Mouse (Mus musculus): Measurements from ENCODE around the gene Pidd1. TPM values are rescaled to one million over a fixed set of nuclear protein-coding genes. Genes with fewer than 3 reads are reported as not detected.

The Pidd1 gene
- polyA plus RNA-seq (2015; fragmentation: Nextera tagmentation; extraction: Ambion mirVana), result 2.8 and 4.5 TPM in 2 replicates

DNA sequence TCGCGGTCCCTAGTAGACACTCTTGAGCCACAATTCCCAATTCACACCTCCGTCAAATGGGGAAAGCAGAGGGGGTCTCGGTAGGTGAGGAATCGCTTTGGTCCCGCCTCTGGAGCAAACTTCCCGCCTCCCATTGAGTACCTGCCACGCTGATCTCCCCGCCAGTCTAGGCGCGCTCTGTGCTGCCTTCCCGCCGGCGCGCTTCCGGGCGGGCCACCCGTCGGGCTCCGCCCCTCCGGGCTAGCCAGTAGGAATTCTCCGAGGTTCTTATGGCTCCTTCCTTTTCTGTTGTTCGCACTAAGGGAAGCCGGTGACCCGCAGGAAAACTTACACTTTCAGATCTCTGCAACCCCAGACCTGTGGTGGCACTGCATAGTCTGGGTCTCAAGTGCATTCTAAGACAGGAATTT lies at the start of gene Pidd1:
Pidd1 (minus strand) TSS at position 198 of the 410 bp plus-strand sequence.
- H3K9ac ChIP-seq (ENCODE audit: low read depth, low read length), result peak within 1 kb of the TSS; percentile 56

DNA sequence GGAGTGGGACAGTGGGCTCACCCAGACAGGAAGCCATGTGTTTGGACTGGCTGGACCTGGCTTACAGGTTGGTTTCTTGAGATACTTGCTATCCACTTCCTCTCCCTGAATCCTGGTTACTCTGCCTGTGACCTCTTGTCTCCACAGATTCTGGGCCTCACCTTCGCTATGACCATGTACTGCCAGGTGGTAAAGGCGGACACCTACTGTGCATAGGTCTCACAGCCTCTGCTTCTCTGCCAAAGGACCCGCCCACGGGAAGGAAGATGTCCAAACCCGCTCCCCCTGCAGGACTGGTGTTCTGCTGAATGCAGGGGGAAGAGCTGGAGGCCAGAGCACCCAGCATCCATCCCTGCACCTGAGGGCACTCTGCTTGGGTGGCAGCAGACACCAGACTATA lies 48.9 kb upstream of the Pidd1 start:
- Histone ChIP-seq H3K4me3 (ENCODE audit: low read length) (no peak overlapping the region), H3K27ac (ENCODE audit: low read depth, low read length) (no peak overlapping the region), H3K27me3 (replicated peaks; ENCODE audit: control insufficient read depth, insufficient read depth, low read length) (no peaks in the 10 kb centered on the region), H3K36me3 (ENCODE audit: control insufficient read depth, insufficient read depth, low read length) (peaks cover 5% of the 10 kb centered on the region; the same call in 1 of the 2 replicates), H3K9ac (ENCODE audit: low read depth, low read length) (no peak overlapping the region), H3K4me2 (ENCODE audit: low read length) (no peak overlapping the region), H3K4me1 (ENCODE audit: control insufficient read depth, insufficient read depth, low read depth, low read length) (no peaks in the 10 kb centered on the region), H3K9me3 (ENCODE audit: control insufficient read depth, low read length) (no peaks in the 10 kb centered on the region)
- ATAC-seq, result no peak
- 89% methylated on average over 5 of the region's 5 CpGs for WGBS

More for the DNA sequence above, at the start of gene Pidd1:
- Histone ChIP-seq H3K27ac (ENCODE audit: low read depth, low read length) (no peak within 1 kb of the TSS), H3K9me3 (ENCODE audit: control insufficient read depth, low read length) (no peaks in the 10 kb centered on the region), H3K4me3 (ENCODE audit: low read length) (peak within 1 kb of the TSS; percentile 37), H3K36me3 (ENCODE audit: control insufficient read depth, insufficient read depth, low read length) (no peaks in the 10 kb centered on the region), H3K4me2 (ENCODE audit: low read length) (peak within 1 kb of the TSS; percentile 71), H3K27me3 (replicated peaks; ENCODE audit: control insufficient read depth, insufficient read depth, low read length) (no peaks in the 10 kb centered on the region), H3K4me1 (ENCODE audit: control insufficient read depth, insufficient read depth, low read depth, low read length) (peaks cover 20% of the 10 kb centered on the region)
- ATAC-seq, result no peak
- WGBS, result under 1% methylated on average over 25 of the region's 25 CpGs

DNA sequence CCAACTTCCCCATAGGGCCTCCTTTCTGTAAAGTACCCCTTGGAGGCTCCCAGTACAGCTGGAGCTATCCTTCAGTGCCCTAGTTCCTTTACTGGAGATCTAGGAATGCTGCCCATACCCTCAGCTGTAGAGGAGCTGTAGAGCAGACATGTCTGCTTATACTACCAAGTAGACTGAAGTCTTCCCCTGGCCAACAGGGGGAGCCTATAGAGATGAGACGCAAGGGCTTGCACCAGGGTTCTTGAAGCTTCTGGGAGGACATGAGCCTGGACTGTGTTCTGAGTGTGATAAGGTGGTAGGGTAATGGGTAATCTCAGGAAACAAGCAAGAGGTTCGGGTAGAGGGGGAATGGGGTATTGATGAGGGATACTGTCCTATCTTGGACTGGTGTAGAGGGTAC lies 47.3 kb upstream of the Pidd1 start:
- no peak overlapping the region for H3K4me3 ChIP-seq (ENCODE audit: low read length)
- ATAC-seq, result no peak
- peaks cover 5% of the 10 kb centered on the region; the same call in 1 of the 2 replicates for H3K36me3 ChIP-seq (ENCODE audit: control insufficient read depth, insufficient read depth, low read length)
- H3K27me3 ChIP-seq (replicated peaks; ENCODE audit: control insufficient read depth, insufficient read depth, low read length), result no peaks in the 10 kb centered on the region
- H3K9ac ChIP-seq (ENCODE audit: low read depth, low read length), result no peak overlapping the region
- peaks cover 3% of the 10 kb centered on the region; the same call in 1 of the 2 replicates for H3K4me1 ChIP-seq (ENCODE audit: control insufficient read depth, insufficient read depth, low read depth, low read length)
- WGBS, result 88% methylated on average over 2 of the region's 2 CpGs
- no peak overlapping the region for H3K4me2 ChIP-seq (ENCODE audit: low read length)
- no peak overlapping the region for H3K27ac ChIP-seq (ENCODE audit: low read depth, low read length)
- no peaks in the 10 kb centered on the region for H3K9me3 ChIP-seq (ENCODE audit: control insufficient read depth, low read length)

DNA sequence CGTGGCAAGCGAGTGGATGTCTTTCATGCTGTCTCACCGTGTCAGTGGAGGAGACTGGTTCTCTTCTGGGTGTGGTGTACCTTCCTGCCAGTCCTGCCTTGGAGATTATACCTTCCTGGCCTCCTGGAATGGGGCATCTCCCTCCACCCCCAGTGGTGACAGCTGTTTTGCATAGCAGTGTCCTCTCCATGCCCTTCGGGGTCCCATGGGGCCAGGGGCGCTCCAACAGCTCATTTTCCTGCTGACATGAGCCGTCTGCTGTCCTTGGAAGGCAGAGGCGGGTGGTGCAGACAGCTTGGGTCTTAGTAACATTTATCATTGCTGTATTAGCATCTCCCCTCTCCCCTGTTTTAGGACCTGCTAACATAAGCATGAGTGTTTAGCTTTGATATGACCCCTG lies 43.3 kb upstream of the Pidd1 start:
- Histone ChIP-seq H3K36me3 (ENCODE audit: control insufficient read depth, insufficient read depth, low read length) (no peaks in the 10 kb centered on the region), H3K4me2 (ENCODE audit: low read length) (no peak overlapping the region), H3K27me3 (replicated peaks; ENCODE audit: control insufficient read depth, insufficient read depth, low read length) (no peaks in the 10 kb centered on the region), H3K9me3 (ENCODE audit: control insufficient read depth, low read length) (no peaks in the 10 kb centered on the region), H3K4me1 (ENCODE audit: control insufficient read depth, insufficient read depth, low read depth, low read length) (peaks cover 24% of the 10 kb centered on the region), H3K4me3 (ENCODE audit: low read length) (no peak overlapping the region), H3K27ac (ENCODE audit: low read depth, low read length) (no peak overlapping the region), H3K9ac (ENCODE audit: low read depth, low read length) (no peak overlapping the region)
- no peak for ATAC-seq
- 71% methylated on average over 7 of the region's 7 CpGs for WGBS

DNA sequence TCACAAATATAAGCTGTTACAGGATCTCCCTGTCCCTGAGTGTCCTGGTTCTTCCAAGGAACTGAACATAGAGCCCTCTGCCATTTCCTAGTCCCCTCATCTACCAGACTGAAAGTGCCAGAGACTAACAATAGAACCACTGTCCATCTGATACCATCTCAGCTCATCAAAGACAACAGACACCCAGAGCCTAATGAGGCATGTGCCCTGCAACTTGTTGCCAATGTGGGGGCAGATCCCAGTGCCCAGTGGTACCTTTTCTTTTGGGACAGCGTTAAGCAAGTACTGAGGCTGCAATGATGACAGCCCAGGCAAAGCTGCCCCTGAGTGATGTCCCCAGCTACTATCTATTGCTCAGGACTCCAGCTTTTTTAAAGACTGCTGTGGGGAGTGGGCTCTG lies 42.4 kb upstream of the Pidd1 start:
- Histone ChIP-seq H3K27ac (ENCODE audit: low read depth, low read length) (no peak overlapping the region), H3K4me3 (ENCODE audit: low read length) (no peak overlapping the region), H3K9ac (ENCODE audit: low read depth, low read length) (no peak overlapping the region), H3K27me3 (replicated peaks; ENCODE audit: control insufficient read depth, insufficient read depth, low read length) (no peaks in the 10 kb centered on the region), H3K9me3 (ENCODE audit: control insufficient read depth, low read length) (no peaks in the 10 kb centered on the region), H3K36me3 (ENCODE audit: control insufficient read depth, insufficient read depth, low read length) (no peaks in the 10 kb centered on the region), H3K4me2 (ENCODE audit: low read length) (no peak overlapping the region), H3K4me1 (ENCODE audit: control insufficient read depth, insufficient read depth, low read depth, low read length) (peaks cover 30% of the 10 kb centered on the region)
- WGBS, result 88% methylated on average over 1 of the region's 1 CpGs
- no peak for ATAC-seq

DNA sequence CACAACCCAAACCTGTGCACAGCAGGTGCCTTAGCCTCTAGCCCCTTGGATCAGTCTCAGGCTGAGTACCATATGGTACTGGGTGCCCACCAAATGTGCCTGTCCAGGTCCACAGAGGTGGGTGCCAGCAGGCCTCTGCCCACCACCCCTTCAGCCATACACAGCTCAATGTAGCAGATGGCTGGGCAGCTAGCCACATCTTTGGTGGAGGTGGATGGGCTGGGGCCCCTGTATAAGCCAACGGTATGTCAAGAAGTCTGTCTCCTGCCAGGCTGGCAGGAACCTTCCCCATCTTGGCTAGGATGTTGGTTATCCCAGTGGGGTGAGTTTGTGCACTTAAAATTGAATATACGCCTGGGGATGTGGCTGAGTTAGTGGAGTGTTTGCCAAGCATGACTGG lies 41.8 kb upstream of the Pidd1 start:
- Histone ChIP-seq H3K4me2 (ENCODE audit: low read length) (no peak overlapping the region), H3K4me1 (ENCODE audit: control insufficient read depth, insufficient read depth, low read depth, low read length) (peaks cover 36% of the 10 kb centered on the region), H3K27ac (ENCODE audit: low read depth, low read length) (no peak overlapping the region), H3K27me3 (replicated peaks; ENCODE audit: control insufficient read depth, insufficient read depth, low read length) (no peaks in the 10 kb centered on the region), H3K36me3 (ENCODE audit: control insufficient read depth, insufficient read depth, low read length) (no peaks in the 10 kb centered on the region), H3K9me3 (ENCODE audit: control insufficient read depth, low read length) (no peaks in the 10 kb centered on the region), H3K4me3 (ENCODE audit: low read length) (no peak overlapping the region), H3K9ac (ENCODE audit: low read depth, low read length) (no peak overlapping the region)
- WGBS, result 71% methylated on average over 2 of the region's 2 CpGs
- ATAC-seq, result peak; percentile 11; the same call in 1 of the 2 replicates

DNA sequence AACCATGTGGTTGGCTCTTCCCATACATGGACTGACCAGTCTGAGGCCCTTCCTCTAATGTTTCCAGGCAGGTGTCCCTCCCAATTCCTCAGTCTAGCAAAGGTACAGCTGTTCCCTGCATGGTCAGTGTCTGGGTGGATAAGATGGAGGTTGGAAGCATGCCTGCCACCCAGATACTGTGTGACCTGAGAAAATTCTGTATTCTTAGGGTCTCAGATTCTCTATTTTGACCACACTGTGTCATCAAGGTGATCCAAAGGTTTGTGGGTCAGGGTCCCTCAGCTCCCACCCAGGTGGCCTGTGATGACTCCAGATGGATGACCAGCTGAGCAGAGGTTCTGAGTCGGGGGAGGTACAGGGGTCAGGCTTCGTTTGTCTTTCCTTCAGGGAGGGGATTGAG lies 41.4 kb upstream of the Pidd1 start:
- Histone ChIP-seq H3K9me3 (ENCODE audit: control insufficient read depth, low read length) (no peaks in the 10 kb centered on the region), H3K4me1 (ENCODE audit: control insufficient read depth, insufficient read depth, low read depth, low read length) (peaks cover 36% of the 10 kb centered on the region), H3K9ac (ENCODE audit: low read depth, low read length) (no peak overlapping the region), H3K27ac (ENCODE audit: low read depth, low read length) (no peak overlapping the region), H3K36me3 (ENCODE audit: control insufficient read depth, insufficient read depth, low read length) (no peaks in the 10 kb centered on the region), H3K4me3 (ENCODE audit: low read length) (no peak overlapping the region), H3K27me3 (replicated peaks; ENCODE audit: control insufficient read depth, insufficient read depth, low read length) (no peaks in the 10 kb centered on the region), H3K4me2 (ENCODE audit: low read length) (no peak overlapping the region)
- ATAC-seq, result no peak
- 80% methylated on average over 2 of the region's 2 CpGs for WGBS

DNA sequence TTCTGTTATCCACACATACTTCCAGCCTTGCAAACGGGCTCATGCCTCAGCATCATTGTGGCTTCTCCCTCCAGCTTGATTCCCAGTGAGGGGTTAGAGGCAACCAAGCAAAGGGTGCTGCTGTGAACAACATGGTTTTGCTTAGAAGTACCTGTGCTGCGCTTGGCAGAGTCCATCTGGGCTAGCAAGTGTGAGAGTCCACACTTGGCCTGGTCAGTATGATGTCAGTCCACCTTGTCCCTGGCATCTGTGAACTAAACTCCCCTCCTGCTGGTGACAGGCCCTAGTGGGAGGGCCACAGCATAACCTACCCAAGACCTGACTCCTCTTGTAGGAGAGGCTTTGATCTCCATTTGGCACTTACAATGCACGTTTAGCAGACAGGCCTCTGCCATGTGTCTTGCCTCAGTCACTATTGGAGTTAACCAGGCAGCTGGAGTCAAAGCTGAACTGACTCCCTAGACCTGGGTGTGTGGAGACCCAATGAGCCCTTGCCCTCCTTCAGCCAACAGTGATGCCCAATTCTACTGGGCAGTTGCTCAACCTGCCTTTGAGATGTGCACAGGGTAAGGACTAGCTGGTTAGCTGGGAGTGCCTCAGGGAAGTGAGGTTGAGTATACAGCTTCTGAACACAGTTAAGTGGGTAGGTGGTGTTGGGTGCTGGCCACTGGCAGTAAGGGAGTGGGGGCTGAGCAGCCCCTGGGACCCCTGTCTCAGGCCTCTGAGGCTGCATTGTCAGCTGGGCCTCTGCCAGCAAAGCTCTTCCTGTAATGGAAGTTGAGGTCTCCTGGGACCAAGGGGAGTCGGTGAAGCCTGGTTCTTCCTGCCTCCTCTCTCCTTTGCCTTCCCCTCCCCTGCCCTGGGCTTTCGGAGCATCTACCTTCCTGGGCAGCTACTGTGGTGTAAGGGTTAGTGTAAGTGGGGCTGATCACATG lies 40.6 kb upstream of the Pidd1 start:
- ATAC-seq, result no peak
- 0 out of 2 replicates have a peak overlapping the region, but pooled peaks have one; percentile 28 for H3K9ac ChIP-seq (ENCODE audit: low read depth, low read length)
- H3K4me1 ChIP-seq (ENCODE audit: control insufficient read depth, insufficient read depth, low read depth, low read length), result peaks cover 36% of the 10 kb centered on the region
- H3K9me3 ChIP-seq (ENCODE audit: control insufficient read depth, low read length), result no peaks in the 10 kb centered on the region
- H3K36me3 ChIP-seq (ENCODE audit: control insufficient read depth, insufficient read depth, low read length), result no peaks in the 10 kb centered on the region
- 66% methylated on average over 5 of the region's 5 CpGs for WGBS
- H3K4me2 ChIP-seq (ENCODE audit: low read length), result no peak overlapping the region
- no peaks in the 10 kb centered on the region for H3K27me3 ChIP-seq (replicated peaks; ENCODE audit: control insufficient read depth, insufficient read depth, low read length)
- no peak overlapping the region for H3K4me3 ChIP-seq (ENCODE audit: low read length)
- no peak overlapping the region for H3K27ac ChIP-seq (ENCODE audit: low read depth, low read length)

DNA sequence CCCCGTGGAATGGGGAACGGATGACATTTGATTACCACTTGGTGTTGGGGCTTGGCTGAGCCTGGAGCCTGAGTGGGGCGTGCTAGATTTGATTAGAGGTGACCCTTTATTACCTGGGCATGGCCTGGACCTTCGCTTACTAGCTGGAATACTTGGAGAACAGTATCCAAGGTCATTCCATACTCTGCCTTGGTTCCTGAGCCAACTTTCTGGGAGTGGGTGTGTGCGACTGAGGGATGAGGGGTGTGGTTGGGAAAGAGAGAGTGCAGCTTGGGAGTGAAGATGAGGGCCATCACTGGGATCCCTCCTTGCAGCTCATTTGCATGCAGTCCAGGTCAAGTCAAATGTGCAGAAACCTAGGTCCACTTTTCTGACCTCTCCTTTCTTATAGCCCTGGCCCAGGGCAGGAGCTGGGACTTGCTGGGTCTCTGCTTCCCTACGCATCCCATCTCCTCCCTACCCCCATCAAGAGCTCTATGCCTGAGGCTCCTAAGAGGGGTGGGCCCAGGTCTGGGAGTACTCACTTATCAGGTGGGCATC lies 39.4 kb upstream of the Pidd1 start:
- H3K9me3 ChIP-seq (ENCODE audit: control insufficient read depth, low read length), result no peaks in the 10 kb centered on the region
- 76% methylated on average over 6 of the region's 6 CpGs for WGBS
- ATAC-seq, result no peak
- H3K4me1 ChIP-seq (ENCODE audit: control insufficient read depth, insufficient read depth, low read depth, low read length), result peaks cover 36% of the 10 kb centered on the region
- no peak overlapping the region for H3K27ac ChIP-seq (ENCODE audit: low read depth, low read length)
- H3K36me3 ChIP-seq (ENCODE audit: control insufficient read depth, insufficient read depth, low read length), result no peaks in the 10 kb centered on the region
- H3K27me3 ChIP-seq (replicated peaks; ENCODE audit: control insufficient read depth, insufficient read depth, low read length), result no peaks in the 10 kb centered on the region
- H3K9ac ChIP-seq (ENCODE audit: low read depth, low read length), result no peak overlapping the region; the same call in 1 of the 2 replicates
- peak overlapping the region; percentile 73 for H3K4me3 ChIP-seq (ENCODE audit: low read length)
- peak overlapping the region; percentile 87 for H3K4me2 ChIP-seq (ENCODE audit: low read length)

All from hindbrain, embryonic 16.5 days (tissue).